Mouse (Mus musculus) cortical plate, adult 2 months (tissue): ENCODE data around the gene Prdm2.

Experiments
- CTCF ChIP-seq: fragments of 200-500 bp; IDR thresholded peaks from 2 replicates; pipeline ENCODE4 v1.5.1; 2011; ENCODE audit warnings: mild to moderate bottlenecking, control low read depth, low read length; ENCODE audit not compliant: insufficient read depth; ENCODE audit errors: extremely low read depth
- POLR2A ChIP-seq: fragments of 200-500 bp; IDR thresholded peaks from 2 replicates; pipeline ENCODE4 v1.6.1; 2011; ENCODE audit warnings: mild to moderate bottlenecking, low read length, control low read depth; ENCODE audit not compliant: insufficient read depth; ENCODE audit errors: extremely low read depth

DNA sequence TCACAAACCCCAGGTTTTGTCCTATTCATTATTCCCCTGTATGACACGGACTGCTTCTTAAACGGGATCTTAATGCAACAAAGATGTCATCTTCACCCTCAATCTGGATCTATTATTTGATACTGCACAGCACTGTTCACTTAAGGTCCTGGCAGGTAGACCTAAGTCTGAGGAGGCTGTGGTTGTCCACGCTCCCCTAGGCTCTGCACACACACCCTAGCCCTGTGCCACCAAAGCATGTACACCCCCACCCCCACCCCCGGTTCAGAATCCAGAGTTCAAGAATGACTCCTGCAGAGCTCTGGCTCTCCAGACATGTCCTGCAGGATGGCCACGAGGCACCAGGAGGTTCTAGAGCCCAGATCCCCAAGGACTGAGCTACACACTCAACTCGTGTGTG, 87.5 kb downstream of the Prdm2 start:
- no peak for TF ChIP-seq CTCF
- no peak for TF ChIP-seq POLR2A
